In genomic region chr9:21769558-21770183, GRCm38 (mm10) we compare ENCODE assay signal across 9 mouse cellular contexts. TPM values are rescaled to one million over a fixed set of nuclear protein-coding genes. Genes with fewer than 3 reads are reported as not detected.
A peak's percentile ranks its signal among the peaks of the same experiment; 100 is the strongest.
DNase-seq lines count a peak whose midpoint lies in the region; ATAC-seq and TF ChIP-seq lines count a peak whose summit lies in the region.
"Had no signal": no experiment of that assay in that cellular context is flagged by ENCODE, and none has a peak within 500 bp of the region (broad histone marks: within the 10 kb centered on the region; RNA-seq: fewer than 3 reads in every experiment).

No protein-coding gene starts in this region.

- H3K9me3 ChIP-seq in lung, embryonic 16.5 days (ENCODE audit: control insufficient read depth, low read length): no peaks in the 10 kb centered on the region
- H3K9me3 ChIP-seq in embryonic facial prominence, embryonic 13.5 days: no peaks in the 10 kb centered on the region
- no peaks in the 10 kb centered on the region for H3K9me3 ChIP-seq in heart, embryonic 11.5 days (replicated peaks; ENCODE audit: control insufficient read depth, low read length)
- no peaks in the 10 kb centered on the region for H3K9me3 ChIP-seq in liver, embryonic 13.5 days (replicated peaks)
- H3K9me3 ChIP-seq in midbrain, postnatal 0 days (ENCODE audit: low read length): no peaks in the 10 kb centered on the region

- no peaks in the 10 kb centered on the region for H3K27me3 ChIP-seq in lung, embryonic 16.5 days (ENCODE audit: control insufficient read depth, insufficient read depth, low read depth, low read length)
- no peaks in the 10 kb centered on the region for H3K27me3 ChIP-seq in embryonic facial prominence, embryonic 13.5 days
- H3K27me3 ChIP-seq in heart, embryonic 11.5 days (ENCODE audit: control insufficient read depth, insufficient read depth, low read length): no peaks in the 10 kb centered on the region
- no peaks in the 10 kb centered on the region for H3K27me3 ChIP-seq in liver, embryonic 13.5 days
- no peaks in the 10 kb centered on the region for H3K27me3 ChIP-seq in midbrain, postnatal 0 days (ENCODE audit: insufficient read depth, low read length)

- peaks cover 35% of the 10 kb centered on the region for H3K36me3 ChIP-seq in lung, embryonic 16.5 days (ENCODE audit: control insufficient read depth, insufficient read depth, low read length)
- peaks cover 66% of the 10 kb centered on the region for H3K36me3 ChIP-seq in embryonic facial prominence, embryonic 13.5 days
- peaks cover 37% of the 10 kb centered on the region for H3K36me3 ChIP-seq in heart, embryonic 11.5 days (ENCODE audit: control insufficient read depth, insufficient read depth, low read length)
- H3K36me3 ChIP-seq in liver, embryonic 13.5 days: peaks cover 31% of the 10 kb centered on the region
- no peaks in the 10 kb centered on the region for H3K36me3 ChIP-seq in midbrain, postnatal 0 days (ENCODE audit: insufficient read depth, low read length)

- no peak for TF ChIP-seq POLR2A in lung, adult 2 months (IDR thresholded peaks at IDR 0.05; ENCODE audit: borderline replicate concordance, extremely low read depth, low read depth, low read length)

- H3K4me2 ChIP-seq in lung, embryonic 16.5 days (ENCODE audit: low read depth, low read length): no peak overlapping the region
- H3K4me2 ChIP-seq in embryonic facial prominence, embryonic 13.5 days: no peak overlapping the region
- H3K4me2 ChIP-seq in heart, embryonic 11.5 days: no peak overlapping the region
- H3K4me2 ChIP-seq in liver, embryonic 13.5 days: no peak overlapping the region
- H3K4me2 ChIP-seq in midbrain, postnatal 0 days (ENCODE audit: low read depth, low read length, poor library complexity, severe bottlenecking): no peak overlapping the region

- TF ChIP-seq CTCF in lung, adult 2 months (IDR thresholded peaks at IDR 0.05; ENCODE audit: insufficient read depth, low read length): no peak
- no peak for TF ChIP-seq CTCF in midbrain, postnatal 0 days (IDR thresholded peaks at IDR 0.05)

- H3K27ac ChIP-seq in lung, embryonic 16.5 days (ENCODE audit: low read length): peak overlapping the region; percentile 97
- peak overlapping the region; percentile 93 for H3K27ac ChIP-seq in embryonic facial prominence, embryonic 13.5 days
- H3K27ac ChIP-seq in heart, embryonic 11.5 days (ENCODE audit: low read depth, low read length): peak overlapping the region; percentile 72
- peak overlapping the region; percentile 4 for H3K27ac ChIP-seq in liver, embryonic 13.5 days
- no peak overlapping the region for H3K27ac ChIP-seq in midbrain, postnatal 0 days (ENCODE audit: low read depth, low read length)
- H3K27ac ChIP-seq: liver, embryonic 14.5 days had no signal

- peak overlapping the region; percentile 49; the same call in 1 of the 2 replicates for H3K9ac ChIP-seq in lung, embryonic 16.5 days (ENCODE audit: low read length)
- peak overlapping the region; percentile 33; the same call in 1 of the 2 replicates for H3K9ac ChIP-seq in embryonic facial prominence, embryonic 13.5 days
- H3K9ac ChIP-seq in heart, embryonic 11.5 days (ENCODE audit: low read depth, low read length): 0 out of 2 replicates have a peak overlapping the region, but pooled peaks have one; percentile 43
- no peak overlapping the region for H3K9ac ChIP-seq in liver, embryonic 13.5 days
- no peak overlapping the region for H3K9ac ChIP-seq in midbrain, postnatal 0 days (replicated peaks; ENCODE audit: low read length, poor library complexity, severe bottlenecking)
- H3K9ac ChIP-seq: liver, embryonic 14.5 days had no signal

- WGBS in lung, embryonic 16.5 days: 62% methylated on average over 26 of the region's 26 CpGs
- WGBS in lung, adult 2 months: 61% methylated on average over 26 of the region's 26 CpGs
- WGBS in embryonic facial prominence, embryonic 13.5 days: 85% methylated on average over 26 of the region's 26 CpGs
- WGBS in heart, embryonic 11.5 days (ENCODE audit: insufficient replicate concordance): 54% methylated on average over 26 of the region's 26 CpGs
- WGBS in liver, embryonic 13.5 days (ENCODE audit: insufficient replicate concordance): 77% methylated on average over 26 of the region's 26 CpGs
- 72% methylated on average over 26 of the region's 26 CpGs for WGBS in midbrain, postnatal 0 days

- peaks cover 23% of the 10 kb centered on the region for H3K4me1 ChIP-seq in lung, embryonic 16.5 days (replicated peaks; ENCODE audit: control insufficient read depth, insufficient read depth, low read length)
- H3K4me1 ChIP-seq in lung, adult 2 months (ENCODE audit: control insufficient read depth, insufficient read depth, low read length): peaks cover 13% of the 10 kb centered on the region
- H3K4me1 ChIP-seq in embryonic facial prominence, embryonic 13.5 days: peaks cover 32% of the 10 kb centered on the region
- H3K4me1 ChIP-seq in heart, embryonic 11.5 days (ENCODE audit: control insufficient read depth, insufficient read depth, low read length): peaks cover 19% of the 10 kb centered on the region
- no peaks in the 10 kb centered on the region for H3K4me1 ChIP-seq in liver, embryonic 13.5 days (replicated peaks)
- no peaks in the 10 kb centered on the region for H3K4me1 ChIP-seq in midbrain, postnatal 0 days (ENCODE audit: insufficient read depth, low read length)

- DNase-seq in lung, adult 2 months: no peak
- DNase-seq in liver, embryonic 13.5 days: no peak
- DNase-seq in B cell, adult 2 months: no peak
- no peak for DNase-seq in midbrain, postnatal 0 days (ENCODE audit: low spot score)
- no peak for DNase-seq in spleen, adult 18-20 months

- H3K4me3 ChIP-seq in lung, embryonic 16.5 days (ENCODE audit: low read length): no peak overlapping the region
- no peak overlapping the region for H3K4me3 ChIP-seq in lung, adult 2 months (replicated peaks; ENCODE audit: extremely low read depth, low read depth, low read length)
- H3K4me3 ChIP-seq in embryonic facial prominence, embryonic 13.5 days: no peak overlapping the region
- H3K4me3 ChIP-seq in heart, embryonic 11.5 days (ENCODE audit: low read depth, low read length): no peak overlapping the region
- no peak overlapping the region for H3K4me3 ChIP-seq in liver, embryonic 13.5 days (replicated peaks)
- no peak overlapping the region for H3K4me3 ChIP-seq in midbrain, postnatal 0 days (ENCODE audit: low read depth, low read length)

- ATAC-seq in lung, embryonic 16.5 days (ENCODE audit: low read depth): peak; percentile 20; the same call in 1 of the 2 replicates
- ATAC-seq in embryonic facial prominence, embryonic 13.5 days (ENCODE audit: insufficient number of reproducible peaks, insufficient read depth, low FRiP score, low TSS enrichment, low read depth): peak; percentile 21; the same call in 1 of the 2 replicates
- no peak for ATAC-seq in heart, embryonic 11.5 days (replicated peaks; ENCODE audit: insufficient number of reproducible peaks, low FRiP score, low TSS enrichment)
- ATAC-seq in liver, embryonic 13.5 days (ENCODE audit: low read depth): no peak; the same call in 1 of the 2 replicates
- no peak for ATAC-seq in midbrain, postnatal 0 days (ENCODE audit: low FRiP score)

RNA-seq across cellular contexts. Expression of gene Spc24, which starts 9.6 kb away (rescaled TPM):
- 134 and 144 TPM in 2 replicates for polyA plus RNA-seq in lung, embryonic 16.5 days (2015; fragmentation: Nextera tagmentation; extraction: Ambion mirVana)
- 2.9 and 3.2 TPM in 2 replicates for polyA plus RNA-seq in lung, adult 2 months (2012; rRNA removed)
- polyA plus RNA-seq in embryonic facial prominence, embryonic 13.5 days (2015; fragmentation: Nextera tagmentation; extraction: Ambion mirVana): 105 and 111 TPM in 2 replicates
- polyA plus RNA-seq in heart, embryonic 11.5 days (2014; fragmentation: Nextera tagmentation; extraction: Ambion mirVana): 90.5 and 103 TPM in 2 replicates
- polyA plus RNA-seq in liver, embryonic 13.5 days (2015; fragmentation: Nextera tagmentation; extraction: Ambion mirVana): 86.3 and 91.5 TPM in 2 replicates
- total RNA-seq in midbrain, postnatal 0 days (2014; rRNA removed): 5.5 and 6.6 TPM in 2 replicates
- polyA plus RNA-seq in midbrain, postnatal 0 days (2015; fragmentation: Nextera tagmentation; extraction: Ambion mirVana): 6.3 and 8.2 TPM in 2 replicates

RNA-seq across cellular contexts. Expression of gene Kank2, which starts 28.9 kb away (rescaled TPM):
- polyA plus RNA-seq in lung, embryonic 16.5 days (2015; fragmentation: Nextera tagmentation; extraction: Ambion mirVana): 25.5 and 26.3 TPM in 2 replicates
- polyA plus RNA-seq in lung, adult 2 months (2012; rRNA removed): 108 and 127 TPM in 2 replicates
- polyA plus RNA-seq in embryonic facial prominence, embryonic 13.5 days (2015; fragmentation: Nextera tagmentation; extraction: Ambion mirVana): 20.8 and 22.6 TPM in 2 replicates
- polyA plus RNA-seq in heart, embryonic 11.5 days (2014; fragmentation: Nextera tagmentation; extraction: Ambion mirVana): 8.9 and 9.0 TPM in 2 replicates
- 2.6 and 3.4 TPM in 2 replicates for polyA plus RNA-seq in liver, embryonic 13.5 days (2015; fragmentation: Nextera tagmentation; extraction: Ambion mirVana)
- 14.9 and 15.2 TPM in 2 replicates for total RNA-seq in midbrain, postnatal 0 days (2014; rRNA removed)
- polyA plus RNA-seq in midbrain, postnatal 0 days (2015; fragmentation: Nextera tagmentation; extraction: Ambion mirVana): 2.9 TPM in 2 replicates

RNA-seq across cellular contexts. Expression of gene Ldlr, which starts 46.4 kb away (rescaled TPM):
- polyA plus RNA-seq in lung, embryonic 16.5 days (2015; fragmentation: Nextera tagmentation; extraction: Ambion mirVana): 33.4 and 36.0 TPM in 2 replicates
- polyA plus RNA-seq in lung, adult 2 months (2012; rRNA removed): 84.2 and 87.2 TPM in 2 replicates
- polyA plus RNA-seq in embryonic facial prominence, embryonic 13.5 days (2015; fragmentation: Nextera tagmentation; extraction: Ambion mirVana): 31.2 and 37.3 TPM in 2 replicates
- 11.1 and 16.0 TPM in 2 replicates for polyA plus RNA-seq in heart, embryonic 11.5 days (2014; fragmentation: Nextera tagmentation; extraction: Ambion mirVana)
- polyA plus RNA-seq in liver, embryonic 13.5 days (2015; fragmentation: Nextera tagmentation; extraction: Ambion mirVana): 18.6 and 22.5 TPM in 2 replicates
- total RNA-seq in midbrain, postnatal 0 days (2014; rRNA removed): 16.7 and 27.7 TPM in 2 replicates
- polyA plus RNA-seq in midbrain, postnatal 0 days (2015; fragmentation: Nextera tagmentation; extraction: Ambion mirVana): 9.6 and 10.3 TPM in 2 replicates

Comparison
In these comparisons a context has a peak if more than half of its experiments do, and no peak if none do; other contexts are left out.
1. ATAC-seq: peak in lung, embryonic 16.5 days (single experiment) and embryonic facial prominence, embryonic 13.5 days (single experiment); none in heart, embryonic 11.5 days (single experiment), liver, embryonic 13.5 days (single experiment) and midbrain, postnatal 0 days (single experiment).
2. H3K9ac ChIP-seq: peak in lung, embryonic 16.5 days (single experiment), embryonic facial prominence, embryonic 13.5 days (single experiment) and heart, embryonic 11.5 days (single experiment); none in liver, embryonic 13.5 days (single experiment) and midbrain, postnatal 0 days (single experiment).